Mouse (Mus musculus): ENCODE results near the gene Ctns.

DNA sequence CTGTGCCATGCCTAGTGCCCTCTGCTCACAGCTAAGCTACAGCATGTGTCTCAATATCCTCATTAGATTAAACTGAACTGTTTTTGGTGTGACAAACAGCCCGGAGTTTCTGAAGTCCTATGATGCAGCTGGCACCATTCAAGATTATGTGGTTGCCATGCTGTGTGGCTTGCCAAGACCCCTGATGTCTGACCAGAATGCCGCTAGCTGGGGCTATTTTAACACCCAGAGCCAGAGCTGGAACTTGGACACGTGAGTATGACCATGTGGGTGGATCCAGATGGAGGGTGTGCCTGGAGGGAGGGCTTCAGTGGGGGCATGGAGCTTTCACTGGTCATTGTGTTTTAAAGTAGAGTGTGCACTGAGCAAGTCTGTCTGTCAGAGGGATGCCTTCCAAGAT, 15.1 kb upstream of the Ctns start:
- TF ChIP-seq CTCF (IDR thresholded peaks at IDR 0.05; ENCODE audit: extremely low read depth, insufficient read depth, low read length) (no peak), POLR2A (IDR thresholded peaks at IDR 0.05; ENCODE audit: extremely low read depth, insufficient read depth, low read length) (no peak)
